Mouse (Mus musculus) testis, adult 2 months (tissue): ENCODE data around the gene Miip. TPM values are rescaled to one million over a fixed set of nuclear protein-coding genes. Genes with fewer than 3 reads are reported as not detected.
A peak's percentile ranks its signal among the peaks of the same experiment; 100 is the strongest.

Source experiments
- H3K27ac ChIP-seq: fragments of 200-500 bp; 2 replicates; pipeline ENCODE4 v1.5.1; 2012; ENCODE audit warnings: low read depth, low read length; ENCODE audit not compliant: control insufficient read depth, insufficient read depth
- H3K27me3 ChIP-seq: fragments of 200-500 bp; 2 replicates; pipeline ENCODE4 v1.6.1; 2012; ENCODE audit warnings: mild to moderate bottlenecking, low read length, moderate library complexity; ENCODE audit not compliant: control insufficient read depth, insufficient read depth
- H3K36me3 ChIP-seq: fragments of 200-500 bp; 2 replicates; pipeline ENCODE4 v1.6.1; 2012; ENCODE audit warnings: mild to moderate bottlenecking, low read length; ENCODE audit not compliant: control insufficient read depth, insufficient read depth
- H3K4me1 ChIP-seq: fragments of 200-500 bp; 2 replicates; pipeline ENCODE4 v1.6.1; 2012; ENCODE audit warnings: low read length; ENCODE audit not compliant: control insufficient read depth, insufficient read depth
- H3K4me3 ChIP-seq: fragments of 200-500 bp; 2 replicates; pipeline ENCODE4 v1.5.1; 2012; ENCODE audit warnings: low read depth, mild to moderate bottlenecking, low read length, moderate library complexity, mixed read lengths; ENCODE audit not compliant: control insufficient read depth
- CTCF ChIP-seq: fragments of 200-500 bp; IDR thresholded peaks from 2 replicates; pipeline ENCODE4 v1.5.1; 2012; ENCODE audit warnings: low read depth, mild to moderate bottlenecking, inconsistent platforms, low read length, moderate library complexity; ENCODE audit not compliant: control insufficient read depth, insufficient read depth, insufficient replicate concordance
- POLR2A ChIP-seq: fragments of 200-500 bp; IDR thresholded peaks from 2 replicates; pipeline ENCODE4 v1.6.1; 2012; ENCODE audit warnings: low read depth, mild to moderate bottlenecking, inconsistent platforms, low read length, moderate library complexity; ENCODE audit not compliant: control insufficient read depth
- polyA plus RNA-seq: library from polyadenylated mRNA; depleted of rRNA; stranded (reverse); fragments of >200 nt; gene quantifications from 2 replicates; pipeline ENCODE4 v1.2.3, GENCODE M21; 2012

Gene Miip
- polyA plus RNA-seq, 1 experiment, result 96.6 TPM

GRCm38 (mm10) chr4:147887277-147887676 lies 18.7 kb upstream of the Miip start:
- Histone ChIP-seq H3K4me3 (no peak overlapping the region), H3K27ac (no peak overlapping the region), H3K27me3 (no peaks in the 10 kb centered on the region), H3K4me1 (no peaks in the 10 kb centered on the region), H3K36me3 (peaks cover 12% of the 10 kb centered on the region)
- TF ChIP-seq POLR2A (no peak), CTCF (peak; percentile 2; the same call in 1 of the 2 replicates)

- H3K4me1 ChIP-seq, result no peaks in the 10 kb centered on the region
- no peak for TF ChIP-seq CTCF
- no peak for TF ChIP-seq POLR2A
- H3K27ac ChIP-seq, result no peak overlapping the region
- no peaks in the 10 kb centered on the region for H3K27me3 ChIP-seq
- no peak overlapping the region for H3K4me3 ChIP-seq
- peaks cover 11% of the 10 kb centered on the region for H3K36me3 ChIP-seq
These were observed 17.5 kb upstream of the Miip start for GRCm38 (mm10) chr4:147886158-147886557.

GRCm38 (mm10) chr4:147884138-147884537 lies 15.5 kb upstream of the Miip start:
- no peaks in the 10 kb centered on the region for H3K4me1 ChIP-seq
- H3K27me3 ChIP-seq, result no peaks in the 10 kb centered on the region
- H3K27ac ChIP-seq, result no peak overlapping the region
- no peak overlapping the region for H3K4me3 ChIP-seq
- TF ChIP-seq POLR2A (no peak), CTCF (no peak)
- peaks cover 12% of the 10 kb centered on the region for H3K36me3 ChIP-seq

GRCm38 (mm10) chr4:147883041-147883440 lies 14.4 kb upstream of the Miip start:
- TF ChIP-seq CTCF (no peak), POLR2A (no peak)
- Histone ChIP-seq H3K4me3 (no peak overlapping the region), H3K36me3 (peaks cover 15% of the 10 kb centered on the region), H3K27me3 (no peaks in the 10 kb centered on the region), H3K27ac (no peak overlapping the region), H3K4me1 (no peaks in the 10 kb centered on the region)

GRCm38 (mm10) chr4:147881792-147882191 lies 13.2 kb upstream of the Miip start:
- Histone ChIP-seq H3K36me3 (peaks cover 15% of the 10 kb centered on the region), H3K4me1 (no peaks in the 10 kb centered on the region), H3K27ac (no peak overlapping the region), H3K27me3 (no peaks in the 10 kb centered on the region), H3K4me3 (no peak overlapping the region)
- TF ChIP-seq CTCF (no peak), POLR2A (no peak)

GRCm38 (mm10) chr4:147879865-147880264 lies 11.2 kb upstream of the Miip start:
- no peaks in the 10 kb centered on the region for H3K4me1 ChIP-seq
- no peak for TF ChIP-seq CTCF
- TF ChIP-seq POLR2A, result no peak
- peaks cover 18% of the 10 kb centered on the region for H3K36me3 ChIP-seq
- H3K27me3 ChIP-seq, result no peaks in the 10 kb centered on the region
- no peak overlapping the region for H3K4me3 ChIP-seq
- H3K27ac ChIP-seq, result no peak overlapping the region

GRCm38 (mm10) chr4:147879456-147879855 lies 10.8 kb upstream of the Miip start:
- Histone ChIP-seq H3K27ac (no peak overlapping the region), H3K36me3 (peaks cover 18% of the 10 kb centered on the region), H3K4me1 (no peaks in the 10 kb centered on the region), H3K27me3 (no peaks in the 10 kb centered on the region), H3K4me3 (no peak overlapping the region)
- no peak for TF ChIP-seq CTCF
- TF ChIP-seq POLR2A, result no peak

- TF ChIP-seq CTCF (no peak), POLR2A (no peak)
- Histone ChIP-seq H3K4me3 (no peak overlapping the region), H3K27ac (no peak overlapping the region), H3K27me3 (no peaks in the 10 kb centered on the region), H3K36me3 (peaks cover 17% of the 10 kb centered on the region), H3K4me1 (no peaks in the 10 kb centered on the region)
These were observed 9.9 kb upstream of the Miip start for GRCm38 (mm10) chr4:147878537-147878936.
